Mouse (Mus musculus) brown adipose tissue, adult 24 weeks (tissue): ENCODE data around the gene Chst1. TPM values are rescaled to one million over a fixed set of nuclear protein-coding genes. Genes with fewer than 3 reads are reported as not detected.
A peak's percentile ranks its signal among the peaks of the same experiment; 100 is the strongest.

Source experiments
- H3K27ac ChIP-seq: fragments of 200-500 bp; replicated peaks from 2 replicates; pipeline ENCODE4 v1.5.1; 2012; ENCODE audit warnings: low read depth, mild to moderate bottlenecking, low read length
- H3K4me1 ChIP-seq: fragments of 200-500 bp; 2 replicates; pipeline ENCODE4 v1.6.1; 2012; ENCODE audit warnings: low read length, mixed read lengths; ENCODE audit not compliant: control insufficient read depth, insufficient read depth, insufficient read length
- H3K4me3 ChIP-seq: fragments of 200-500 bp; 2 replicates; pipeline ENCODE4 v1.5.1; 2012; ENCODE audit warnings: low read depth, mild to moderate bottlenecking, low read length, moderate library complexity; ENCODE audit not compliant: insufficient read depth
- polyA plus RNA-seq: library from polyadenylated mRNA; stranded (reverse); fragments of >200 nt; gene quantifications from 2 replicates; pipeline ENCODE4 v1.2.4, GENCODE M21; 2012; ENCODE audit not compliant: missing spikeins, insufficient read depth, insufficient read length

The Chst1 gene
- 6.7 and 7.8 TPM in 2 replicates for polyA plus RNA-seq

DNA sequence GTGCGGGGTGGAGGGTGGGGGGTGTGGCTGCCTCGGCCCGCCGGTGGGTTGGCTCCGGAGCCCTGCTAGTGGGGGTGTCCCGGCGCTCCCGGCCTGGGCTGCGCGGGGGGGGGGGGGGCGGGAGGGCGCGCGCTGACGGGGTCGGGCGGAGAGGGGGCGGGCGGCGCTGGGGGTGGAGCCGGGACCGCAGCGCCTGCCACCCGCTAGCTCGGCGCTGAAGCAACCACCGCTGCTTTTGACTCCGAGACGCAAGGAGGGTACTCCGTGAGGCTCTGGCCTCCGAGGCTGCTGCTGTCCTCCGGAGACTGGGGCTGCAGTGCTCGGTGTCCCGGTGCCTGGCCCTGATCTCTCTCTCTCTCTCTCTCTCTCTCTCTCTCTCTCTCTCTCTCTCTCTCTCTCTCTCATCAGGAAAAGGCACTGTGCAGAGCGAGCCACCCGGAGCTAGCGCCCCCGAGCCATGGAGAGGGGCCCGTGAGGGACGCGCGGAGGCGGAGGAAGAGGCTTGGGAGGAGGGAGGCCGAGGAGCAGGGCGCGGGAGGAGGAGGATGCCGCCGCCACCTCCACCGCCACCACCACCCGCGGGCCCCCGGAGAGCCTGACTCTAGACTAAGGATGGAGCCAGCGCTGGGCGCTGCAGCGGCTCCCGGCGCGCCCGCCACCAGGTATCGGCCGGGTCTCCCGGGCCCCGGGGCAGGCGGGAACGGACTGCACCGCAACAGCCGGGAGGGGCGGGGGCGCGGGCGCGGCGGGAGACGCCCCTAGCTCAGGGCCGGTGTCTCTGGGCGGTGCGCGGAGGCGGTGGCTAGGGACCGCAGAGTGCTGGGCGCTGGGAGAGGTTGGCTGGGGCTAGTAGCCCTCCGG, at the start of gene Chst1:
Gene Chst1 (plus strand): TSS at position 221 of the 861 bp plus-strand sequence.
- H3K27ac ChIP-seq = 0 out of 2 replicates have a peak within 1 kb of the TSS, but pooled peaks have one; percentile 35
- peak within 1 kb of the TSS; percentile 72 for H3K4me3 ChIP-seq
- peaks cover 16% of the 10 kb centered on the region for H3K4me1 ChIP-seq

- H3K4me3 ChIP-seq = no peak overlapping the region
- H3K4me1 ChIP-seq = 0 out of 2 replicates have a peak, but pooled peaks cover 3% of the 10 kb centered on the region
- H3K27ac ChIP-seq = no peak overlapping the region
These were observed 49.5 kb upstream of the Chst1 start for GRCm38 (mm10) chr2:92550051-92550450.

DNA sequence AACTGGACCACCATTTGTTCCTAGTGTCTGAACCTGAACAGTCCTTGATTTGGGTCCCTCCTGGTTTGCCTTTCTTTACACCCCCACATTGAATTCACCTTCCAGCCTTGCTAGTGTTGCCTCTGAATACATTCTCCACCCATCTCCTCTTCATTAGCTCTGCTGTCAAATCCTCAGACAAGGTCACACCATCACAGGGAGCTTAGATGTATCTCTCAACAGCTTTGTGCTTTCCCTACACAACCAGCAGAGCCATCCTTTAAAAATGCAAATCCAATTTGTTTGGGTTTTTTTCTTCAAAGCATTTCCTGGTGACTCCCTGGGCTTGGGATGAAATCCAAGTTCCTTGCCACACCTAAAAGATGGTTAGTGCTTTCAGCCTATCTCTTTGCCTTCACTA, 45.0 kb upstream of the Chst1 start:
- no peak overlapping the region for H3K27ac ChIP-seq
- 0 out of 2 replicates have a peak, but pooled peaks cover 2% of the 10 kb centered on the region for H3K4me1 ChIP-seq

DNA sequence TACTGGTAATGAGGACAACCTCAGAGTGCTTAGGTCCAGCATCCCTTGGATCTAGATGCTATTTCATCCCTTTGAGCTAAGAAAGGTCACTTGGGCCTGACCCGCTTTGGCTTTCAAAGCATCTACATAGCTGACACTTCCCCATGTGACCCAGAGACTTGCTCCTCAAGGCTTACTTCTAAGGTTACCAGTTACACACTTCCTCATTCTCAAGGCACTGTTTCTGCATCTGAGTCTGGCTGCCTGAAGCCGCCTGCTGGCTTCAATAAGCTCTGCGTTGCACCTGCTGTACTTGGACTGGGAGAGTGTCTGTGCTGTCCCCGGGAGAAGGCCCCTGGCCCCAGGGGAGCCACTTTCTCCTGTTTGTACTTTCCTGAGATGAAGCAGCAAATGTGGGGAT, 36.6 kb upstream of the Chst1 start:
- H3K4me3 ChIP-seq = no peak overlapping the region
- no peaks in the 10 kb centered on the region for H3K4me1 ChIP-seq
- no peak overlapping the region for H3K27ac ChIP-seq

More for the DNA sequence above, 45.0 kb upstream of the Chst1 start:
- H3K4me3 ChIP-seq = no peak overlapping the region

DNA sequence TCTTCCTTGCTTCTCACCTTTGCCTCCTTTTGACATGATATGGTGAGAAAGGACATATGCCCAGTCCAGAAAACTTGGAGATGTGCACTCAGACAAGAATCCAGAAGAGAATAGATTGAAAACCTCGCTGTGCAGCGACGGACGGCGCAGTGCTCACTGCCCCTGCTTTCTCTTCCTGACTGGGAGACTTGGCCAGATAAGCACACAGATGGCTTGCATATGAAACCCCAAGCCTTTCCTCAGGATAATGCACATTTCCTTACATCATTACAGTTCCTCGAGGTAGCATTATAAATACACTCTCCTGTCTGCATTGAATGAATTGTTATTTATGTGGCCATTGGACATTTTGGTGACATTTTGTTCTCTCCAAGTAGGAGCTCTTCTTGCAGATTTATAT, 28.9 kb upstream of the Chst1 start:
- Histone ChIP-seq H3K4me3 (no peak overlapping the region), H3K4me1 (no peaks in the 10 kb centered on the region), H3K27ac (no peak overlapping the region)

DNA sequence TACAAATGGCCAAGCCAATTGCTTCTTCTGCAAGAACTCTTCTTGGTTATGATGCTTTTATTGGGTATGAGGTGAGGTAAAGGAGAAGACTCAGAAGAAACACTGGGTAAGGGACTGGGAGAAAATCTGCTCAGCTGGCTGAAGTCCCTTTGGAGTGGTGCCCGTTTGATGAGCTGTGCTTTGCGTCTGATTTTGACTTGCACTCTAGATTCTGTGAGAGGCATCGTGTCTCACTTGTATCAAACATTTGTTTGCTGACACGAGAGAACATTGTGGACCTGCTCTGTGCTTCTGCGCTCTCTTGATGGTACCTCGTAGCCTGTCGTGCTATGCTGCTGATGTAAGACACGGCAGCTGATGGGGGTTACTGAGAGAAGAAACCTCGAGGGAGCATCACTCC, 21.7 kb upstream of the Chst1 start:
- H3K4me1 ChIP-seq = no peaks in the 10 kb centered on the region
- H3K27ac ChIP-seq = no peak overlapping the region
- no peak overlapping the region for H3K4me3 ChIP-seq

DNA sequence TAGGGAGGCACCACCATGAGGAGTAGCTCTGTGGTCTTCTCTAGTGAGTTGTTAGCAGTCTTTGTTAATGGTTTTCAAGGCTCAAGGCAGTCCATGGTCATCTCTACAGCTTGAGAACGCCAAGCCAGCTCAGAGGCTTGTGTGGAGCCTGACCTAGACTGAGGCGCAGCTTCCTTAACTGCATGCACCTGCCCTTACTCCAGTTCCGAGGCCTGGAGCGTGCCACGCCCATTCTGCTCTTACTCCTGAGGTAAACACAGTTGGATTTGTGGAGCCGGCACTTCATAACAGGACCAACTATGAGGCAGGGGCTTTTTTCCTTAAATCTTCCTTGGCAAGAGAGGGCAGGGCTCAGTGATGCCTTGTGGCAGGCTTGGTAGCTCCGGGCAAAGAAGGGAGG, 18.2 kb upstream of the Chst1 start:
- Histone ChIP-seq H3K4me1 (no peaks in the 10 kb centered on the region), H3K4me3 (no peak overlapping the region), H3K27ac (no peak overlapping the region)

DNA sequence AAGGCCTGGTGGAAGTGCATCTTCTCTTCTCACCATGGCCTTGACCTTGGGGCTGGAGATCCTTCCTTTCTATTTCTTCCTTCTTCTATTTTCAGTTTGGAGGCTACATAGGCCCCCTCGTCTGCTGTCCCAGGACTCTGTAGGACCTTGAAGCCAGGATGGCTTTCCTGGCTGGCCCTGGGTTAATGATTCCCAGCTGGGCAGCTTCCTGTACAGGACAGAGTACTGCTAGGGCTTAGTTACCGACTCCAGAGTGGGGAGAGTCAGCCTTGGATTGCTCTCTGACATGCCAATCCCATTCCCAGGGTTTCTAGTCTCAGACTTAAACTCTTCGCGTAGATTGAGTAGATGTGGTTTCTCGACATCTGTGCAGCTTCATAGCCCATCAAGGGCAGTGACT, 16.9 kb upstream of the Chst1 start:
- H3K4me3 ChIP-seq = no peak overlapping the region
- H3K27ac ChIP-seq = no peak overlapping the region
- no peaks in the 10 kb centered on the region for H3K4me1 ChIP-seq

- Histone ChIP-seq H3K27ac (no peak overlapping the region), H3K4me1 (no peaks in the 10 kb centered on the region), H3K4me3 (no peak overlapping the region)
These were observed 11.7 kb upstream of the Chst1 start for GRCm38 (mm10) chr2:92587806-92588205.

DNA sequence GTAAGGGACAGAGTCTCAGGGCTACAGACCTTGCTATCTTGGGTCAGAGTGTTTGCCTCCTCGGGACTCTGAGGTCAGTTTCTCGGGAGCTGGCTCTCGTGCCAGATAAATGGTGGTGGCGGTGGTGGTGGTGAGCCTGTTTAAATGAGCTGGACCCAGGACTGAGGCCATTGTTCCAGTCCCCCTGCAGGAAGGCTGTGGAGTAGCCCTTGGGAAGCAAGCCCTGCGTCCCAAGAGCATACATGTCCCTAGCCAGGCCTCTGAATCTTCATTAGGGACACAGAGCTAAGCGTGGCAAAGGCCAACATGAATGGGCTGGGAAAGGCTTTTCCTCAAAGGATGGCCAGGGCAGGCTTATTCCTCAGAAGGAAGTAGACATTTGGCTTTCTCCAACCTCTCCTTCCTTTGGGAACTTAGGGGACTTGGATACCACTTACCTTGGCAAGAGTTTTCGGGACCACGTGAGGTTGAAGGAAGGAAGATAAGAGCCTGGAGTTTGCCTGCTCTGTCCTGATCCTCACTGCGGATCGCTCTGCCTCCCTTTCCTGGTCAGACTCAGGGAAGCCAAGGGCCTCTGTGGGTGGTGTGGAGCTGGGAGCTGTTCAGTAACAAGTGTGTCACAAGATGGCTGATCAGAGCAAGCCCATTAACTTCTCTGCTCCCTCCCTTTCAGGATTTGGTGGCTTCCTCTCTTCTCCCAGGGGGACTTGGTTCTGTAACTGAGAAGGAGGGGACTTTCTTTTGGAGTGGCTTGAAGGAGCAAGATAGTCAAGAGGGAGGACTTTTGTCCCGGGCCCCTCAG, 4.4 kb upstream of the Chst1 start:
- peaks cover 17% of the 10 kb centered on the region for H3K4me1 ChIP-seq
- no peak overlapping the region for H3K4me3 ChIP-seq
- H3K27ac ChIP-seq = peak overlapping the region; percentile 53

GRCm38 (mm10) chr2:92597291-92597690, 2.2 kb upstream of the Chst1 start:
- no peak overlapping the region for H3K4me3 ChIP-seq
- peaks cover 20% of the 10 kb centered on the region for H3K4me1 ChIP-seq
- H3K27ac ChIP-seq = no peak overlapping the region

DNA sequence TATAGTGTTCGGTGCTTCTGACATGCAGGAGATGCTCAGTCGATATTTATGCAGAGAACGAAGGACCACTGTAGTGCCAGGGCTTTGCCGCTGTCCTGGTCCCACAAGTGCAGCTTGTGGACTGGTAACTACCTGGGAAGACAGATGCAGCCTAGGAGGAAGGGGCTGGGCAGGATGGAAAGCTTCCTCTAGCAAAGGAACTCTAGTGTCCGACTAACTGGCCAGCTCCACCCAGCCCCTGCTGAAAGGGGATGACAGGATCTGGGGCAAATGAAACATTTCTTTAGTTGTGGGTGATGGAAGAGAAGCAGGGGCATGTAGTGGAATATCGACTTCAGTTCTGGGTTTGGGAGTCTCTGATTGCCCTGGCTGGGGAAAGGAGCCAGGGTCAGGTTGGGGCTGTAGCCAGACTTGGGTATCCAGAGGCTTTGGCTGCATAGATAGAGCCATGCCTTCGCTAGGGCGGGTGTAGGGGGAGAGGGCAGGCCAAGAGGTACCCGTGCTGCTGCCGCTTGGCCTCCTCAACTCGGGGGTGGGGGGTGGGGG, 493 bp upstream of the Chst1 start:
- H3K27ac ChIP-seq = no peak overlapping the region
- peak overlapping the region; percentile 23; the same call in 1 of the 2 replicates for H3K4me3 ChIP-seq
- H3K4me1 ChIP-seq = peaks cover 20% of the 10 kb centered on the region

DNA sequence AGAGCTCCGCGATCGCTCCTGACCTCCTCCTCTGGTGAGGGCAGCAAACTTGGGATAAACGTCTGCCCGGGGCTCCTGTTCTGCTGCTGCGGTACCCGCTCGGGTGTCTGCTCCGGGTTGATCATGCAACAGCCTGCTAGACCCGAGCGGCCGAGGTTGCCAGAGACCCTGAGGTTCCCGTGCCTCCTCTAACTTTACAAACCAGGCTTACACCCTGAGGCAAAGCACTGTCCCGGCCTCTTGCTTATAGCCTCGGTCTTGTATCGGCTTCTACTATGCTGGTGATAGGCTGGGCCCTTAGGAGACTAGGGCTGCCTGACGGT, 802 bp downstream of the Chst1 start:
- Histone ChIP-seq H3K27ac (no peak overlapping the region), H3K4me1 (peaks cover 11% of the 10 kb centered on the region), H3K4me3 (peak overlapping the region; percentile 72)

DNA sequence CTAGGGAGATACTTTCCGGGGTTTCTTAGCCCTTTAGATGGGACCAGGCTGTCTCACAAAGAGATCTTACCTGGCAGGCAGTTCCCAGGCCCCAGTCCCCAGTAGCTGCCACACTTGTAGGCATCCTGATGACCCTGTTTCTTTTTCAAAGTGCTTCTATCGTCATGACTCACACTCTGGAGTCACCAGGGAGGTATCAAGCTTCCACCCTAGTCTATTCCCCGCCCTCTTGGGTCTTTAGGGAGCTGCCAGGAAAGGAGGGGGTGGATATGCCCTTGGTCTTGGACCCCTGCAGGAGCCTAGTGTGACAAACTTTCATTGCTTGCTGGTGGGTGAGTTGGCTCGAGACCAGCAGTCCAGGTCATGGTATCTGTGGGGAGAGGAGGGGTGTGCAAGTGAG, 1.7 kb downstream of the Chst1 start:
- H3K4me3 ChIP-seq = peak overlapping the region; percentile 72
- no peak overlapping the region for H3K27ac ChIP-seq
- H3K4me1 ChIP-seq = peaks cover 8% of the 10 kb centered on the region

DNA sequence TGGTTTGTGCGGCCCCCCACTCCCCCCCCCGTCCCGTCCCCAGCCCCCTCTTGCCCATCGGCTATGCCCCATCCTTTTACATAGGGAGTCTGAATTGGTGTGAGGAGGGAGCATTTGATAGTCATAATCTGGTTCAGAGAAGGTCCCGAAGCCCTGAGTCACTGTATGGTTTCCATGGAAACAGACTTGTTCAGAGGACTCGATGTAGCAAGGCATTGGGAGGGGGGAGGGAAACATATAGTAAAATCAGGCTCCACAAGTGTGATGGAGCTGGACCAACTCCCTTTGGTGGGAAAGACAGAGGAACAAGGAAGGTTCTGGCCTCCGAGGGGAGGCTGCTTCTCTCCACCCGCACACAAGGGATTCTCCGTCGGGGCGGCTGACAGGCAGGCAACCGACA, 2.6 kb downstream of the Chst1 start:
- Histone ChIP-seq H3K4me3 (no peak overlapping the region), H3K27ac (no peak overlapping the region), H3K4me1 (peaks cover 8% of the 10 kb centered on the region)
